Mouse (Mus musculus): ENCODE measurements around the gene Rangrf.

DNA sequence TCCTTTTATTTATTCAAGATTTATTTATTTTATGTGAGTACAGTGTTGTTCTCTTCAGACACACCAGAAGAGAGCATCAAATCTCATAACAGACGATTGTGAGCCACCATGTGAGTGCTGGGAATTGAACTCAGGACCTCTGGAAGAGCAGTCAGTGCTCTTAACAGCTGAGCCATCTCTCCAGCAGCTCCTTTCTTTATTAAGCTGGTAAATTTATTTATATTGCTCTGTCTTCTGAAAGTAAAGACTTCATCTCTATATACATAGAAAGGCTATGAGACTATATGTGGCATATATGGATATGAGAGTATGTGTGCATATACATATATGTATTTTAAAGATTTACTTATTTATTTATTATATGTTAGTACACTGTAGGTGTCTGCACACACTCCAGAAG is 34.5 kb upstream of the Rangrf start:
- TF ChIP-seq CTCF (IDR thresholded peaks at IDR 0.05; ENCODE audit: borderline replicate concordance, extremely low read depth, insufficient read depth, insufficient read length) (no peak), POLR2A (IDR thresholded peaks at IDR 0.05; ENCODE audit: borderline replicate concordance, extremely low read depth, insufficient read depth, insufficient read length, poor library complexity, severe bottlenecking) (no peak)
